Mouse (Mus musculus): Measurements from ENCODE around the gene Hnrnpa2b1. TPM values are rescaled to one million over a fixed set of nuclear protein-coding genes. Genes with fewer than 3 reads are reported as not detected.

The Hnrnpa2b1 gene
- total RNA-seq, 2 experiments from 2014 or later: 446 to 458 TPM

- intact Hi-C loops (cut with DNase I): loop anchor here (5.0 kb wide), 1 partner anchor 40 kb away; no protein-coding TSS in a partner anchor
- peak in 1 of 2 experiments; percentile 30 for DNase-seq (ENCODE audit: low spot score in 2 of 2)
Observed at GRCm38 (mm10) chr6:51432535-51433397, 36.9 kb downstream of the Hnrnpa2b1 start, which contains the start of gene Nfe2l3. TSS of gene Nfe2l3 (plus strand) at chr6:51432670.

GRCm38 (mm10) chr6:51424537-51424936, 45.2 kb downstream of the Hnrnpa2b1 start:
- intact Hi-C loops (cut with DNase I): no loop called here
- DNase-seq (ENCODE audit: low spot score in 2 of 2): no peak

GRCm38 (mm10) chr6:51423466-51424122, 46.1 kb downstream of the Hnrnpa2b1 start:
- DNase-seq (ENCODE audit: low spot score in 2 of 2): no peak
- intact Hi-C loops (cut with DNase I): no loop called here

GRCm38 (mm10) chr6:51417306-51417936, 52.3 kb downstream of the Hnrnpa2b1 start:
- no peak for DNase-seq (ENCODE audit: low spot score in 2 of 2)
- intact Hi-C loops (cut with DNase I): no loop called here

GRCm38 (mm10) chr6:51416433-51416832, 53.3 kb downstream of the Hnrnpa2b1 start:
- peak in 1 of 2 experiments; percentile 29 for DNase-seq (ENCODE audit: low spot score in 2 of 2)
- intact Hi-C loops (cut with DNase I): no loop called here

Other genes starting within 250 kb of the Hnrnpa2b1 start
- 1 to 10 TPM; 2.5 to 3.6 TPM for gene Nfe2l3, start 37.2 kb downstream of the Hnrnpa2b1 start, total RNA-seq (2021)
- 100 to 1,000 TPM; 143 to 159 TPM for gene Cbx3, start 466 bp upstream of the Hnrnpa2b1 start, total RNA-seq (2021)
- 100 to 1,000 TPM; 114 to 116 TPM for gene Snx10, start 54.0 kb upstream of the Hnrnpa2b1 start, total RNA-seq (2021)

Measured in left cerebral cortex, postnatal 14 days (tissue).